8 mouse cellular contexts compared by ENCODE assay signal in genomic region chr6:85451664-85452410, GRCm38 (mm10). TPM values are rescaled to one million over a fixed set of nuclear protein-coding genes. Genes with fewer than 3 reads are reported as not detected.
A peak's percentile ranks its signal among the peaks of the same experiment; 100 is the strongest.
DNase-seq lines count a peak whose midpoint lies in the region; ATAC-seq lines count a peak whose summit lies in the region.

Gene Pradc1 (minus strand): TSS chr6:85451970.

- under 1% methylated on average over 54 of the region's 54 CpGs for WGBS in hindbrain, embryonic 15.5 days

- H3K9ac ChIP-seq in hindbrain, embryonic 15.5 days, result peak within 1 kb of the TSS; percentile 67

- H3K27ac ChIP-seq in hindbrain, embryonic 15.5 days (replicated peaks), result peak within 1 kb of the TSS; percentile 89

- no peaks in the 10 kb centered on the region for H3K36me3 ChIP-seq in hindbrain, embryonic 15.5 days

- H3K27me3 ChIP-seq in hindbrain, embryonic 15.5 days, result no peaks in the 10 kb centered on the region

- peak within 1 kb of the TSS; percentile 97 for H3K4me2 ChIP-seq in hindbrain, embryonic 15.5 days

- H3K9me3 ChIP-seq in hindbrain, embryonic 15.5 days, result no peaks in the 10 kb centered on the region

- peaks cover 47% of the 10 kb centered on the region for H3K4me1 ChIP-seq in hindbrain, embryonic 15.5 days (replicated peaks)

- H3K4me3 ChIP-seq in hindbrain, embryonic 15.5 days, result peak within 1 kb of the TSS; percentile 62

- ATAC-seq in hindbrain, embryonic 15.5 days (ENCODE audit: low FRiP score, low read depth), result peak; percentile 92

- peak; percentile 95 for DNase-seq in T-cell, adult 2 months (ENCODE audit: low spot score)
- DNase-seq in cerebellum, postnatal 36 days, result peak; percentile 97 to 98
- DNase-seq in frontal cortex, postnatal 36 days (ENCODE audit: low spot score in 2 of 2), result peak; percentile 98 to 99
- peak; percentile 96 for DNase-seq in left cerebral cortex, adult 11 months (ENCODE audit: low spot score)
- peak; percentile 98 for DNase-seq in lung, postnatal 4 days
- peak; percentile 96 for DNase-seq in retina, postnatal 7 days (ENCODE audit: low read depth, low spot score)
- DNase-seq in urinary bladder, adult 2 months (ENCODE audit: low spot score), result peak; percentile 91

RNA-seq across cellular contexts. Expression of gene Pradc1, which starts in this region (rescaled TPM):
- polyA plus RNA-seq in hindbrain, embryonic 15.5 days (2015; fragmentation: Nextera tagmentation; extraction: Ambion mirVana), result 31.1 and 32.0 TPM in 2 replicates
- polyA plus RNA-seq in urinary bladder, adult 2 months (2012; rRNA removed), result 14.1 and 17.2 TPM in 2 replicates

Comparison
In these comparisons a context has a peak if more than half of its experiments do, and no peak if none do; other contexts are left out.
1. Peak in every context shown above with its lines: DNase-seq, ATAC-seq, H3K4me3 ChIP-seq and H3K27ac ChIP-seq.